Mouse (Mus musculus): ENCODE data around the gene Ahr. TPM values are rescaled to one million over a fixed set of nuclear protein-coding genes. Genes with fewer than 3 reads are reported as not detected.

The Ahr gene
- polyA plus RNA-seq, 1 experiment = 2.4 TPM

GRCm38 (mm10) chr12:35530587-35530986, 4.3 kb downstream of the Ahr start:
- DNase-seq = no peak
- no peaks in the 10 kb centered on the region for H3K27me3 ChIP-seq (ENCODE audit: control insufficient read depth, insufficient read depth, low read length)
- H3K4me1 ChIP-seq (ENCODE audit: control insufficient read depth, insufficient read depth, low read length) = no peaks in the 10 kb centered on the region
- H3K4me3 ChIP-seq (replicated peaks; ENCODE audit: insufficient read depth, low read depth, low read length) = no peak overlapping the region
- H3K27ac ChIP-seq (ENCODE audit: insufficient read depth, low read length) = no peak overlapping the region
- no peak for TF ChIP-seq CTCF (IDR thresholded peaks at IDR 0.05; ENCODE audit: borderline replicate concordance, insufficient read depth, low read depth, low read length)
- TF ChIP-seq POLR2A (IDR thresholded peaks at IDR 0.05; ENCODE audit: borderline replicate concordance, insufficient read depth, low read length) = no peak

DNA sequence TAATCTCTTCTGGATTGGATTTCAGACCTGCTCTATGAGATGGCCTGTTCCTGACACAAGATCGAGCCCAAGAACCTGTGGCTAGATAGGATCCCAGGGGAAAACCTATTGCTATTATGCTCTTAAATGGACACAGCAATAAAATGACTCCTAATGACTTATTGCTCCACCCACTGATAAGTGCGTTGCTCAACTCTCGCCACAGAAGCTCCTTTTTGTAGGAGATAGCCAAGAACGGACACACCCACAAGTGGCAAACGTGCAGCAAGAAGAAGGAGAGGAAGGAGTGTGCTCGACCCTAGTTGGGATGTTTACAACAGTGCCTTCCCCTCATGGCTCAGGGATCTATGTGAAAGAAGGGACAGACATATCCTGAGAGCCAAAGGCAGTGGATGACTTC, 7.4 kb downstream of the Ahr start:
- WGBS = 86% methylated on average over 6 of the region's 6 CpGs
- DNase-seq = no peak
- Histone ChIP-seq H3K4me3 (replicated peaks; ENCODE audit: insufficient read depth, low read depth, low read length) (no peak overlapping the region), H3K27me3 (ENCODE audit: control insufficient read depth, insufficient read depth, low read length) (no peaks in the 10 kb centered on the region), H3K4me1 (ENCODE audit: control insufficient read depth, insufficient read depth, low read length) (no peaks in the 10 kb centered on the region), H3K27ac (ENCODE audit: insufficient read depth, low read length) (no peak overlapping the region)
- TF ChIP-seq POLR2A (IDR thresholded peaks at IDR 0.05; ENCODE audit: borderline replicate concordance, insufficient read depth, low read length) (no peak), CTCF (IDR thresholded peaks at IDR 0.05; ENCODE audit: borderline replicate concordance, insufficient read depth, low read depth, low read length) (no peak)

DNA sequence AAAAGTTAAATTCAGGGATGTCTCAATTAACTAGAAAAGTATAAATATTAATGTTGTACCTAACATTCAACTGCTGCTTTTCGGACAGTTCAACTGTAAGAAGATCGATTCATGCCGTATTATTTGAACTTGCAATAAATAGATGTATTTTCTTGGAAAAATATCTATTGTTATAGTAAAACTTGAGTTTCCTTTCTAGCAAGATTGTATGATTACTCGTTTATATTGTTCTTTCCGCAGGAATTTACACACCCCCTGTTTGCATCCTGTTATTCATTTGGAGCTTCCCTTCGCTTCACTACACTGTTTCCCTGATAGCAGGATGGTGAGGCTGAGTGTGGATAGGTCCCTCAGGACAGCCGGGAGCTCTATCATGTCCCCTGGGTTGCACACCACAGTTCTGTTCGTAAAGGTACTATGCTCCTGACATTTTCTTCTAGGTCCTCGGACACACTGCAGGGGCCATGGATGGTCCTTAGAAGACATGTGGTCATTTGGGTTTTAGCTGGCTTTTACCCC, 12.2 kb downstream of the Ahr start:
- Histone ChIP-seq H3K27ac (ENCODE audit: insufficient read depth, low read length) (no peak overlapping the region), H3K4me1 (ENCODE audit: control insufficient read depth, insufficient read depth, low read length) (no peaks in the 10 kb centered on the region), H3K4me3 (replicated peaks; ENCODE audit: insufficient read depth, low read depth, low read length) (no peak overlapping the region), H3K27me3 (ENCODE audit: control insufficient read depth, insufficient read depth, low read length) (no peaks in the 10 kb centered on the region)
- DNase-seq = no peak
- TF ChIP-seq POLR2A (IDR thresholded peaks at IDR 0.05; ENCODE audit: borderline replicate concordance, insufficient read depth, low read length) (no peak), CTCF (IDR thresholded peaks at IDR 0.05; ENCODE audit: borderline replicate concordance, insufficient read depth, low read depth, low read length) (no peak)
- 92% methylated on average over 9 of the region's 9 CpGs for WGBS

- WGBS = 76% methylated on average over 3 of the region's 3 CpGs
- no peak overlapping the region for H3K4me3 ChIP-seq (replicated peaks; ENCODE audit: insufficient read depth, low read depth, low read length)
Measured at GRCm38 (mm10) chr12:35515621-35516020, 19.2 kb downstream of the Ahr start.

GRCm38 (mm10) chr12:35514671-35515070, 20.2 kb downstream of the Ahr start:
- DNase-seq = no peak
- no peaks in the 10 kb centered on the region for H3K4me1 ChIP-seq (ENCODE audit: control insufficient read depth, insufficient read depth, low read length)
- no peak overlapping the region for H3K27ac ChIP-seq (ENCODE audit: insufficient read depth, low read length)
- H3K4me3 ChIP-seq (replicated peaks; ENCODE audit: insufficient read depth, low read depth, low read length) = no peak overlapping the region
- WGBS = 55% methylated on average over 2 of the region's 2 CpGs
- TF ChIP-seq CTCF (IDR thresholded peaks at IDR 0.05; ENCODE audit: borderline replicate concordance, insufficient read depth, low read depth, low read length) = no peak
- no peak for TF ChIP-seq POLR2A (IDR thresholded peaks at IDR 0.05; ENCODE audit: borderline replicate concordance, insufficient read depth, low read length)
- no peaks in the 10 kb centered on the region for H3K27me3 ChIP-seq (ENCODE audit: control insufficient read depth, insufficient read depth, low read length)

More at GRCm38 (mm10) chr12:35515621-35516020, 19.2 kb downstream of the Ahr start:
- Histone ChIP-seq H3K27me3 (ENCODE audit: control insufficient read depth, insufficient read depth, low read length) (no peaks in the 10 kb centered on the region), H3K4me1 (ENCODE audit: control insufficient read depth, insufficient read depth, low read length) (no peaks in the 10 kb centered on the region), H3K27ac (ENCODE audit: insufficient read depth, low read length) (no peak overlapping the region)
- no peak for DNase-seq
- TF ChIP-seq POLR2A (IDR thresholded peaks at IDR 0.05; ENCODE audit: borderline replicate concordance, insufficient read depth, low read length) (no peak), CTCF (IDR thresholded peaks at IDR 0.05; ENCODE audit: borderline replicate concordance, insufficient read depth, low read depth, low read length) (no peak)

DNA sequence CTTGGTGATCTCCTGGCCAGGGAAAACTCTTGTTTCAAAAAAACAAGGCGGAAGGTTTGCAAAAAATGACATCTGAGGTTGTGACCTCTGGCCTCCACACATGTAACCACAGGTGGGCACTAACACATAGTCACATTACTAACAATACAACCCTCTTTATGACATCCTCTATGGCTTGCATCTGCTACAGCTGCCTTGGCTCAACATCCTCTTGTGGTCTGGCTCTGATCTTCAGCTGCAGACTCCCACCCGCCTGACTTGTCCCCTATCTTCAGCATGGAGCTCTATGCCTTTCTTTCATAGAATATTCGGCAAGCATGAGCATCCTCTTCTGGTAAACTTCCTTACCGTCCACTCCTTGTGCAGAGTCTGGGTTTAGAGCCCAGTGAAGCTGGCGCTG, 24.1 kb downstream of the Ahr start:
- 88% methylated on average over 5 of the region's 5 CpGs for WGBS
- no peak overlapping the region for H3K27ac ChIP-seq (ENCODE audit: insufficient read depth, low read length)
- H3K27me3 ChIP-seq (ENCODE audit: control insufficient read depth, insufficient read depth, low read length) = no peaks in the 10 kb centered on the region
- DNase-seq = no peak
- no peaks in the 10 kb centered on the region for H3K4me1 ChIP-seq (ENCODE audit: control insufficient read depth, insufficient read depth, low read length)
- TF ChIP-seq CTCF (IDR thresholded peaks at IDR 0.05; ENCODE audit: borderline replicate concordance, insufficient read depth, low read depth, low read length) = no peak
- no peak for TF ChIP-seq POLR2A (IDR thresholded peaks at IDR 0.05; ENCODE audit: borderline replicate concordance, insufficient read depth, low read length)
- no peak overlapping the region for H3K4me3 ChIP-seq (replicated peaks; ENCODE audit: insufficient read depth, low read depth, low read length)

DNA sequence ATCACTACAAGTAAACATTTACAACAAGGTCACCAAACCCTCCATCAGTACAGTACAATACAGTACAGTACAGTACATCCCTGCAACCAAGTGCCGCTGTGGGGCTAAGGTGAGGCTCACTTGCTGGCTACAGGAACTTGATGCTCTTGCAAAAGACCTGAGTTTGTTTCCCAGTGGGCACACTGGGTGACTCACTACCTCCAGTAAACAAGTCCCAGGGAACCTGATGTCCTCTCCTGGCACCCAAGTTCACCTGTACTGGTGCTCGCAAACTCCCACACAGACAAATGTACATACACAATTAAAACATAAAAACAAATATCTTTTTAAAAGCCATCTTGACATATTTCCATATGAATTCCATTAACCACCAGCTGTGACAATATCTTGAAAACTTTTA, 28.5 kb downstream of the Ahr start:
- no peak for DNase-seq
- no peaks in the 10 kb centered on the region for H3K4me1 ChIP-seq (ENCODE audit: control insufficient read depth, insufficient read depth, low read length)
- WGBS = 95% methylated on average over 2 of the region's 2 CpGs
- no peaks in the 10 kb centered on the region for H3K27me3 ChIP-seq (ENCODE audit: control insufficient read depth, insufficient read depth, low read length)
- no peak overlapping the region for H3K4me3 ChIP-seq (replicated peaks; ENCODE audit: insufficient read depth, low read depth, low read length)
- H3K27ac ChIP-seq (ENCODE audit: insufficient read depth, low read length) = no peak overlapping the region
- TF ChIP-seq POLR2A (IDR thresholded peaks at IDR 0.05; ENCODE audit: borderline replicate concordance, insufficient read depth, low read length) = no peak
- no peak for TF ChIP-seq CTCF (IDR thresholded peaks at IDR 0.05; ENCODE audit: borderline replicate concordance, insufficient read depth, low read depth, low read length)

- Histone ChIP-seq H3K4me3 (replicated peaks; ENCODE audit: insufficient read depth, low read depth, low read length) (no peak overlapping the region), H3K27me3 (ENCODE audit: control insufficient read depth, insufficient read depth, low read length) (no peaks in the 10 kb centered on the region), H3K4me1 (ENCODE audit: control insufficient read depth, insufficient read depth, low read length) (no peaks in the 10 kb centered on the region), H3K27ac (ENCODE audit: insufficient read depth, low read length) (no peak overlapping the region)
- no peak for TF ChIP-seq POLR2A (IDR thresholded peaks at IDR 0.05; ENCODE audit: borderline replicate concordance, insufficient read depth, low read length)
- no peak for TF ChIP-seq CTCF (IDR thresholded peaks at IDR 0.05; ENCODE audit: borderline replicate concordance, insufficient read depth, low read depth, low read length)
- DNase-seq = no peak
- WGBS = 89% methylated on average over 15 of the region's 15 CpGs
Measured at GRCm38 (mm10) chr12:35504081-35504480, 30.8 kb downstream of the Ahr start.
